Mouse (Mus musculus): ENCODE measurements around the gene Hnrnpf.

The Hnrnpf gene

GRCm38 (mm10) chr6:117920659-117921640 is 20.8 kb downstream of the Hnrnpf start:
- peak; percentile 63 to 70 for DNase-seq (ENCODE audit: low spot score in 2 of 2)

- DNase-seq (ENCODE audit: low spot score in 2 of 2) = no peak
Measured at GRCm38 (mm10) chr6:117922041-117922440, 21.9 kb downstream of the Hnrnpf start.

DNA sequence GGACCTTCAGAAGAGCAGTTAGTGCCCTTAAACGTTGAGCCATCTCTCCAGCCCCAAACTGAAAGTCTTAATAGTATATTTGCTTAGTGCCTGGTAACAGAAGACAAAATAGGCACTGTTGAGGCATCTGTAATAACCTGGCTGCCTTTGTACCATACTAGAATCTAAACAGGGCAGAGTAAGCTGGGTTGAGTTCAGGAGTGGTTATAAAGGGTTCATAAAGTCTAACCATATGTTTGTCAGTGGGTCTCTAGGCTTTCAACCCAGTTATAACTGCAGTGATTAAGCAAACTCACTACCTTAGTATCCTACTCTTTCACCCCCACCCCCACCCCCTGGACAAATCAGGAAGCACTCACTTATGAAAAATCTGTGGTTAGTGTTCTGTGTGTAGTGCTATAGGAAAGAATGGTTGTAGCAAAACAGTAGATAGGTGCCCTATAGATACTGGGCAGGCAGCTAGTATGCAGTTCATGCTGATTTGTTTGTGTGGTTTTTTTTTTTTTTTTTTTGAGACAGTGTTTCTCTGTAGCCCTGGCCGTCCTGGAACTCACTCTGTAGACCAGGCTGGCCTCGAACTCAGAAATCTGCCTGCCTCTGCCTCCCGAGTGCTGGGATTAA is 26.9 kb downstream of the Hnrnpf start:
- DNase-seq (ENCODE audit: low spot score in 2 of 2) = no peak

DNA sequence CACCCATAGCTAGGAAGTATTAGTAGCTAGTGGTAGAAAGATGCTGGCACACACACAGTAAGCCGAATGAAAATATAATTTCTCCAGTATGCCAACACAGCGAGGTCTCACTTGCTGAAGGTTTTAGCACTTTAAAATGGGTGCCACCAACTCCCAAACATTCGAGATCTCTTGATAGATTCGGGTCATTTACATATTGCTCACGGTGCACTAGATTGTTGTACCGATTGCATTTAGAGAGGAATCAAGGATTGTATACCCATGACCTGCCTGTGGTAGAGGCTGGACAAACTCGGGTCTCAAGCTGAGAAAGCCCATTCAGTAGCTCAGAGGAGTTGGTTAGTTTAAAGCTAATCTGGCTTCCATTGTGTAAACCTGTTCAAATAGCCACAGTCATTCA is 27.8 kb downstream of the Hnrnpf start:
- no peak for DNase-seq (ENCODE audit: low spot score in 2 of 2)

DNA sequence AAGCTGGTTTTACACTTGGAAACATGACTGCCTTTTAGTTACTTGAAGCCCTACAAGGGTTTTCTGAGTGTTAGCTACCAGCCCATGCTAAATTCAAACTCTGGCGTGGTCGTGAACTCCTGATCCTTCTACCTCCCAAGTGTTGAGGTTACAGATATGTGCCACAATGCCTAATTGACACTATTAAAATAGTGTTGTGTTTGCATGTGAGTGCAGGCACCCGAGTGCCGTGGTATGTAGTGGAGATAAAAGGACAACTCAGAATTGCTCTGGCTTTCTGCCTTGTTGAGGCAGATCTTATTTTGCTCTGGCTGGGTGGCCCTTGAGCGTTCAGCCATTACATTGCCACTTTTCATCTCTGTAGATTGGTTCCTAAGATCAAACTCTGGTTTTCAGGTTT is 28.6 kb downstream of the Hnrnpf start:
- DNase-seq (ENCODE audit: low spot score in 2 of 2) = no peak

DNA sequence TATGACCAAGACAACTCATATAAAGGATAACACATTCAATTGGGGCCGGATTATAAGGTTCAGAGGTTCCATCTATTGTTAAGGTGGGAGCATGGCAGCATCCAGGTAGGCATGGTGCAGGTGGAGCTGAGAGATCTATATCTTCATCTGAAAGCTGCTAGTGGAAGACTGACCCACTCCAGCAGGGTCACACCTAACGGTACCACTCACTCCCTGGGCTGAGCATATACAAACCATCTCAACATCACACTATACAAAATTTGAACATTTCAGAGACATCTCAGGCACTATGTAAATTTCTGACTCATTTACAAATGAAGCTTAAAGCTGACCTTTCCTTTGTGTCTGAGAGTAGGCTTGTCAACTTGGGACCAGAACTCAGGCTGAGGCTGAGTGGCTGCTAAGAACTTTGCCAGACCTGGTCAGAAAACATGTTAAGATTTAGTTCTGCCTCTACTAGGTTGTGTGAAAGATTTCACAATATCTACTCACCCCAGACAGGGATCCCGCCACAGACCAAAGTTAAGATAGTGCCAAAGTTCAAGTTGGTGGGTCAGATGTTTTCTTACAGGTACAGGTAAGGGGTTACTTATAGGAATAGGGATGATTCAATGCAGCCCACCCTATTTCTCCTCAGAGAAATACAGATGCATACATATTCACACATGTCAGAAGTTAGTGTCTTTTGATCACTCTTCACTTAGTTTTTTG is 30.0 kb downstream of the Hnrnpf start:
- DNase-seq (ENCODE audit: low spot score in 2 of 2) = no peak

DNA sequence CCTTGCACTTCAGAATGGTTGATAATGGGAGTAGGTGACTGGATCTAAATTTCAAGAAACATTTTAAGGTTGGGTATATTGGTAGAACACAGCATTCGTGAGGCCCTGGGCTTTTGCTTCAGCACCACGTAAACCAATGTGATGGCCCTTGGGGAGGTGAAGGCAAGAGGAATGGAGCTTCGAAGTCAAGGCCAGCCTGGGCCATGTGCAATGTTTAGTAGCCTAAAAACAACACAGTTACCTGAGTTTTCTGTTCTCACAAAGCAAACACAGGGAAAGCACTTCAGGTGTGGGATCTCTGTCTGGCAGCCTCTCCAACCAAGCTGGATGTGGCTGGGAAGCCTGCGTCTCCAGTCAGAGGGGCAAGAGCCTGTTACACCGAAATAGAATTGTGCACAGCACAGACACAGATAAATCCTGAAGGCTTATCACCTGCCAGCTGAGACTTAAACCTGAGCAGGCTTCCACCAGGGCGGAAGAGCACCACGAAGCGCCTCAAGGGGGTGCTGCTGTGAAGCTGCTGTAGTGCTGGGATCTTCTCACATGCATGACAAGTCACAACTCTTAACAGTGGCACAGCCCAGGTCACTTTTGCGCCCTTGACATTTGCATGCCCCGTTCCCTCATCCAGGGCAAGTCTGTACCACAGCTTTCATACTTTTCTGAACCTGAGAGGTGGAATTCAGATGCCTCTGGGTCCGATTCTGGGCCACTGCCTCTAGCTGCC is 32.4 kb downstream of the Hnrnpf start:
- DNase-seq (ENCODE audit: low spot score in 2 of 2) = no peak

- DNase-seq (ENCODE audit: low spot score in 2 of 2) = no peak
Measured at GRCm38 (mm10) chr6:117934301-117934700, 34.2 kb downstream of the Hnrnpf start.

GRCm38 (mm10) chr6:117935681-117936612 is 35.8 kb downstream of the Hnrnpf start:
- DNase-seq (ENCODE audit: low spot score in 2 of 2) = no peak

- no peak for DNase-seq (ENCODE audit: low spot score in 2 of 2)
Measured at GRCm38 (mm10) chr6:117937222-117937932, 37.3 kb downstream of the Hnrnpf start, which contains the start of gene Fxyd4. Gene Fxyd4, minus strand, starts transcription at chr6:117937692.

DNA sequence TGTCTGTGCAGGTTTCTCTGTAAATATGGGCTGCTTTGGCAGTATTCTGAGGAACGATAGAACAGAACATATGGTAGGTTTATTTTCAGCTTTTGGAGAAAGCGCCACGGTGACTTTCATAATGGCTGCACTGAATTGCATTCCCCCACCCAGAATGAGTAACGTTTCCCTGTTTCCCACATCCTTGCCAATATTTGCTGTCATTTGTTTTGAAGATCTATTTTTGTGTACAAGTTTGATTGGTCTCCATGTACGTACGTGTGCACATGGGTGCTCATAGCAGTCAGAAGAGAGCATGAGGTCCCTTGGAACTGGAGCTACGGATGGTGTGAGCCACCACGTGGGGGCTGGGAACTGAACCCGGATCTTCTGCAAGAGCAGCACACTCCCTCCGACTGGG is 38.8 kb downstream of the Hnrnpf start:
- no peak for DNase-seq (ENCODE audit: low spot score in 2 of 2)

DNA sequence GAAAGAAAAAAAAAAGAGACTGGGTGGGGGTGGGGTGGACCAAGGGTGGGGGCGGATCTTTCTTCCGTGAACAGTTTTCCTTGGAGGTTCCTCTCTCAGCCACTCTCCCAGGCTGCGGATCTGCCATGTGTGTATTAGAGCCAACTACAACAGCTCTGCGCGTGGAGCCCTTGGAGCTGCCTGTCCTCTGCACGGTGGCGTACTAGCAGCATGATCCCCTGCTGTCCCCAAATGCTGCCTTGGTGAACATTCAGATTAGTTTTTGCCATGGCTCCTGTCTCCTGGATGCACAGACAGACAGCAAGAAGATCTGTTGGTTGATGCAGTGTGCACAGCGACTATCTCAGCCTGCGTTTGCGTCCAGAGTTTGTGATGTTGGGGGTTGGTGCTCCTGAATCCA is 42.6 kb downstream of the Hnrnpf start:
- no peak for DNase-seq (ENCODE audit: low spot score in 2 of 2)

DNA sequence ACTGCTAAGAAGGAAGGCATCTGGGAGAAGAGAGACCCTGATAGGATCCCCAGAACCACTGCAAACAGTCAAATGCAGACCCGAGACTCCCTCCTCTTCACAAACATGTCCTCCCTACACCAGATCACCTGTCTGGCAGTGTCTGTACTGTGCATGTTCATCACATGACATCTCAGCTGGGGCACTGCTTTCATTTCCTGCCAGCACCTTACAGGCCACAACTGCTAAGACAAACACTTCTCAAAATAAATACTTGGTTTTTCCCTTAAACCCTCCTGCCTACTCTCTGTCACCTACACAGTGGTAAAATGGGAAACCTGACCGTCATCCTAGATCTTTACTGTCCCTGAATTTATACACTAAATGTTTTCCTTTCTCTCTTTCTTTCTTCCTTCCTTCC is 43.8 kb downstream of the Hnrnpf start:
- DNase-seq (ENCODE audit: low spot score in 2 of 2) = peak in 1 of 2 experiments; percentile 17

DNA sequence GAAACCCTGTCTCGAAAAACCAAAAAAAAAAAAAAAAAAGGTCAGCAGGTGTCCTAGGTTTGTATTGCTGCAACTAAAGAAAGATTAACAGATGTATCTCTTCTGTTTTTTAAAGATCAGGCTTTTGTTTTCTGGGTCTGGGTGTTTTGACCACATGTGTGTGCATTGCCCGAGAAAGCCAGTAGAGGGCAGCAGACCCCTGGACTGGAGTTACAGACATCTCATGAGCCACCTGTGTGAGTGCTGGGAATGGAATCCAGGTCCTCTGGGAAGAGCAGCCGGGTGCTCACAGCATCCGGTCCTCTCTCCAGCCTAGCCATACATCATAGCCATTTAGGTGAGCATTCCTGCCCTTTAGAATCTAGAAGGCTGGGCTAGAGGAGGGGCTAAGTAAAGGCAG is 52.2 kb downstream of the Hnrnpf start:
- no peak for DNase-seq (ENCODE audit: low spot score in 2 of 2)

DNA sequence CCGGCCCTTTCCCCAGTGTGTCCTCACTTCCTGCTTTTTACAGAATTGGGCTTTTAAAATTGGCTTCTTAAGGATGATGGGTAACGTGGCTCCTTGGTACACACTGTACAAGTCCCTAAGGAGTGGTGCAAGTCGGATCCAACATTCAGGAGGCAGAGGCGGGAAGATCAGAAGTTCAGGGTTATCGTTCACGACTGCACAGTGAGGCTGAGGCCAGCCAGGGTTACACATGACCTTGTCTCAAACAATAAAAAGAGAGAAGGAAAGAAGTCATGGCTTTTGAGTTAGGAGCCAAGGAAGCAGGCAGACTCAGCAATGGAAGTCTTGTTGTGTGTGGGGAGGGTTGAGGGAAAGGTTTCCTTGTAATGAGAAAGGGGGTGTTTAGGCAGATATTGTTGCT is 56.0 kb downstream of the Hnrnpf start:
- no peak for DNase-seq (ENCODE audit: low spot score in 2 of 2)

GRCm38 (mm10) chr6:117956851-117957501 is 56.9 kb downstream of the Hnrnpf start:
- DNase-seq (ENCODE audit: low spot score in 2 of 2) = no peak

DNA sequence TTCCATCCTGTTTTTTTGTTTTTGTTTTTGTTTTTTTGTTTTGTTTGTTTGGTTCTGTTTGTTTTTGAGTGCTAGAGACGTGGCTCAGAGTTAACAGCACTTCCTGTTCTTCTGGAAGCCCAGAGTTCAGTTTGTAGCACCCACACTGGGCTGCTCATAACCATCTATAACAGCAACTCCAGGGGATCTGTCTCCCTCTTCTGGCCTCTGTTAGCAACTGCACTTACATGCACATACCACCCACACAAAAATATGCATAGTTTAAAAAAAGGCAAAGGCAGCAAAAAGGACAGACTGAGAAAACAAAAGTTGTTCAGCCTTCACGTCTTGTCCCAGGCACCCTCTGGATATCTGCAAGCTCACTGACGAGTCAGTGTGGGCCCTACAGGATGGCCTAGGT is 63.1 kb downstream of the Hnrnpf start:
- DNase-seq (ENCODE audit: low spot score in 2 of 2) = no peak

DNA sequence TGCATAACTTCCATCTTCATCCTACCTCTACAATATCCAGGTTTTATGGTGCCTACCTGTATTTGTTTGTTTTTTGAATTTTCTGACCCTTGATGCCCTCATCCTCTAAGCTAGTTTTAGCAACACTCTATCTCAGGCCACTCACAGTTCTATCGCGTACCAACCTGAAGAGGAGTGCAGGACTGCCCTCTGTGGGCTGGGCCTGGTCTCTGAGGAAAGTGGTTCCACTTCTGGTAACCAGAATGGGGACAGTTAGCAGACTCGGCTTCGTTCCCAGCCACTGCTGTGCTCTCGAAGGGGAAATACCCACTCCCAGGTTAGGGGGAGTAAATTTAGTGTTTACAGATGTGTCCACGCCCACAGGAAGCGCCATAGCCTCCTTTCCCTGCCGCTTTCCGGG is 66.6 kb downstream of the Hnrnpf start:
- no peak for DNase-seq (ENCODE audit: low spot score in 2 of 2)
